Mouse (Mus musculus): ENCODE data around the gene Pamr1. TPM values are rescaled to one million over a fixed set of nuclear protein-coding genes. Genes with fewer than 3 reads are reported as not detected.

Pamr1 gene
- polyA plus RNA-seq, 1 experiment from 2014 or later: 2.9 TPM

DNA sequence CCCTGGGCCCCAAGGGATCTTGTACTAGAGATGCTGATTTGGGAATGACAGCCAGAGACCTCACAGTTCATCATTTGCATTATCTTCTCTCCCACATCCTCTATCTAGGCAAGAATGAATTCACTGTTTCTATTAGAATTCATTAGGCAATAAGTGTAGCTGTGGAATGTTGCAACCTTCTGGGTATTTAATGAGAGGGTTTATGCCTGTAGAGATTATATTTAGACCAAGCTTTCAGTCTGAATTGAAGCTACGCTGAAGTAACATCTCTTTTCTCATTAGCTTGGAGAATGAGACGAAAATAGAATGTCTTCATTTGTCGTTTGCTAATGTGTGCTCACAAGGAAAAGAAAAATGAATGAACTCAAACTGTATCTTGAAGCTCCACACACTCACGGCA lies 100.5 kb downstream of the Pamr1 start:
- no peaks in the 10 kb centered on the region for H3K9me3 ChIP-seq
- H3K4me3 ChIP-seq (replicated peaks): no peak overlapping the region
- 0 out of 2 replicates have a peak overlapping the region, but pooled peaks have one; percentile 20 for H3K27ac ChIP-seq
- H3K4me2 ChIP-seq (replicated peaks): no peak overlapping the region
- H3K4me1 ChIP-seq (replicated peaks): no peaks in the 10 kb centered on the region
- no peaks in the 10 kb centered on the region for H3K27me3 ChIP-seq
- H3K9ac ChIP-seq (replicated peaks): no peak overlapping the region
- 75% methylated on average over 4 of the region's 4 CpGs for WGBS
- ATAC-seq: no peak
- H3K36me3 ChIP-seq: no peaks in the 10 kb centered on the region

DNA sequence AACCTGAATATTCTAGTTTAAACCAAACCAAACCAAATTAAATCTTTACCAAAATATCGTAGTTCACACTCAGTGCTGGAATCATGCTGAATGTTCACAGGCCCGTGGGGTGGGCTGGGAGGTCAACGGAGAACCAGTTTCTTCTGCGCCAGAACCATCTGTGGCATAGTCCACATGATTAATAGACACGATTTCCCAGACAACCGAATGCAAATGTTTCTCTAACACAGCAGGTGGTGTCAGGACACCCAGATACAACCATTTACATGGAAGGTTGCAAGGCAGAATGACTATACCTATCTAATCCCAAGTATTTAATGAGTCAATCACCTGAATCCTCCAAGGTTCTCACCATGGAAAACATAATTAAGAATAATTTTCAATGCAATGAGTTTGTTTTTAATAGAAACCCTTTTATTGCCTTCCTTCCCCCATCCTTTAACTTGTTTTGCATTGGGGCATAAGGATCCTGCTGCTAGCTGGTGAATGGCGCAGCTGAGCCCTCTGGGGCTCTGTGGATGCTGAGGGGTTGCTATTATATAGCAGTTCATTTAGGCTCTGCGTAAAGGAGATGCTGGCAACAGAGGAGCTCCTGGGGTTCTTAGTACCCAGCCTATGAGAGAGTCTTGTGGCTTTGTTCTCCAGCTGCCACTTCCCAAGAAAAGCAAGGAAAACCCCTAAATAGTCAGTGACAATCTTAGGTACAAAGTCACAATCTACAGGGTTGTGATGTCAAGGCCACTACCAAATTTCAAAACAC lies 106.3 kb downstream of the Pamr1 start:
- WGBS: 24% methylated on average over 8 of the region's 8 CpGs
- Histone ChIP-seq H3K36me3 (no peaks in the 10 kb centered on the region), H3K4me1 (replicated peaks) (peaks cover 35% of the 10 kb centered on the region), H3K4me2 (replicated peaks) (no peak overlapping the region), H3K4me3 (replicated peaks) (no peak overlapping the region), H3K9ac (replicated peaks) (no peak overlapping the region), H3K27ac (peak overlapping the region; percentile 64), H3K9me3 (no peaks in the 10 kb centered on the region), H3K27me3 (no peaks in the 10 kb centered on the region)
- ATAC-seq: no peak

DNA sequence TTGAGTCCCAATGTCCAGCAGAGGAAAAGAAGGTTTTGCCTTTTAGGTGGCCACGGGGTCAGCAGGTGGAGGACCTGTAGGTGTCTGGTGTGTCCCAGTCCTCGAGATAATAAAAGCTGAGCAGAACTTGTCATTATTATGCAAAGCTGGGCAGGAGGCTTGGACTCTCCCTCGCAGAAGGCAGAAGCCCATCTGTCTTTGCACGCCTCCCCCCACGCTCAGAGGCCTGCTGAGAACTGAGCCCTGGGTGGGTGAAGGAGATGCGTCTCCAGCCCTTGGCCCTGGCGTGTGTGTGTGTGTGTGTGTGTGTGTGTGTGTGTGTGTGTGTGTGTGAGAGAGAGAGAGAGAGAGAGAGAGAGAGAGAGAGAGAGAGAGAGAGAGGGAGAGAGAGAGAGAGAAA lies 107.9 kb downstream of the Pamr1 start:
- peak overlapping the region; percentile 95 for H3K27ac ChIP-seq
- H3K9ac ChIP-seq (replicated peaks): peak overlapping the region; percentile 92
- H3K27me3 ChIP-seq: no peaks in the 10 kb centered on the region
- ATAC-seq: peak; percentile 61
- H3K36me3 ChIP-seq: no peaks in the 10 kb centered on the region
- H3K4me3 ChIP-seq (replicated peaks): peak overlapping the region; percentile 75
- peaks cover 50% of the 10 kb centered on the region for H3K4me1 ChIP-seq (replicated peaks)
- peak overlapping the region; percentile 84 for H3K4me2 ChIP-seq (replicated peaks)
- WGBS: under 1% methylated on average over 7 of the region's 7 CpGs
- no peaks in the 10 kb centered on the region for H3K9me3 ChIP-seq

DNA sequence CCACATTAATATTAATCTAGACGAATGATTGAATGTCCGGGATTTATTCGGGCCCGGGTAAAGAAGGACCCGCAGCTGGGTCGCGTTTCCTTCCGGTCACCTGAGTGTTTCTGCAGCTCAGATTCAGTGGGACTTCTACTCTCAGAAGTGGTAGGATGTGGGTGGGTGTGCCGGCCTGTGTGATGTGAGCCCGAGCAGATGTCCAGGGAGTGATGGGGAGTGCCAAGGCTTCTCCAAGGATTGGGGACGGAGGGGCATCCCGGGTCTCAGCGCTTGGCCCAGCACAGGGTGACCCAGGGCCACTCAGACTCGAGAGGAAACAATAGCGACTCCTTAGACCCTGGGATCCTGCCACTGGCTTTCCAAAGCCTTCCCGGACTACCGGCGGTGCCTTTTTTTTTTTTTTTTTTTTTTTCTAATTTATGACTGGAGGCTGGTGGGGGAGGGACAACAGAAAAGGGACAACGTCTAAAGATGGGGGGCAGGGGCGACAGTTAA lies 108.4 kb downstream of the Pamr1 start, which contains the start of gene Slc1a2:
Gene Slc1a2 (plus strand): TSS at position 497 of the 498 bp plus-strand sequence.
- peak within 1 kb of the TSS; percentile 84 for H3K4me2 ChIP-seq (replicated peaks)
- H3K27me3 ChIP-seq: no peaks in the 10 kb centered on the region
- peak; percentile 69 for ATAC-seq
- H3K9ac ChIP-seq (replicated peaks): peak within 1 kb of the TSS; percentile 92
- WGBS: 1% methylated on average over 20 of the region's 20 CpGs
- H3K36me3 ChIP-seq: no peaks in the 10 kb centered on the region
- H3K27ac ChIP-seq: peak within 1 kb of the TSS; percentile 95
- H3K9me3 ChIP-seq: no peaks in the 10 kb centered on the region
- peak within 1 kb of the TSS; percentile 75 for H3K4me3 ChIP-seq (replicated peaks)
- H3K4me1 ChIP-seq (replicated peaks): peaks cover 55% of the 10 kb centered on the region

DNA sequence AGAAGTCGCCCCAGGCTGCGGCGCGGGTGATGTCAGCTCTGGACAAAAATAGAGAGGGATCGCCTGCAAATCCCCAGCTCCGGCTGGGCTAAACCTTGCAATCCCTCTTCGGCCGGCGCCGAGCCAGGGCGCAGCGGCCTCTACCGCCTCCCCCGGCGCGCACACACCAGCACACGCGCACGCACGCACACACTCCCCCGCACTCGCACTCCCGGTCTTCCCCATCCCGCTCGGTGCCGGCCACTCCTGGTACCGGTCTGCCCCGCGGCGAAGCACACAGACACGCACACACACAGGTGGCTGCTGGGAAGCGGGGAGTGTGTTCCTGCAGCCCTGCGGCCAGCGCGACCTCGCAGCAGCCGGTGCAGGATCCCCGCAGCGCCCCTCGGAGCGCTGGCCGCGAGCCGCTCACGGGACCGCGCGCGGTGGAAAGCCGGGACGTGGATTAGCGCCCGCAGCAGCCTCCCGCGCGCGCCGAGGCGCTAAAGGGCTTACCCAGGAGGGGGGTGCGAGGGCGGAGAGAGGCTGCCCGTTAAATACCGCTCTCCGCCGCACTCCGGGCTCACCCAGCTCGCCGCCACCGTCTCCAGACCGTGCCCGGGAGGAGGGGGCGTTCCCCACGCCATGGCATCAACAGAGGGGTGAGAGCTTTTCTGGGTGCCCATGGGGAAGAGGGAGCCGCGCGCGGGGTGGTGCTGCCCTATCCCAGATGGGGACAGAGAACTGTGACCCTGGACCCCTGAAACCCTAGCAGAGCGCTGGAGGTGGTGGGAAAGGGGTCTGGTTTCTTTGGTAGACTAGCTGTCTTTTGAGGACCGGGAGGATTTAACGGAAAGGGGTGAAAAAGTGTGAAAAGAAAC lies 109.1 kb downstream of the Pamr1 start:
- H3K27me3 ChIP-seq: no peaks in the 10 kb centered on the region
- H3K4me1 ChIP-seq (replicated peaks): peaks cover 62% of the 10 kb centered on the region
- peak overlapping the region; percentile 92 for H3K9ac ChIP-seq (replicated peaks)
- peak; percentile 89 for ATAC-seq
- peak overlapping the region; percentile 84 for H3K4me2 ChIP-seq (replicated peaks)
- H3K4me3 ChIP-seq (replicated peaks): peak overlapping the region; percentile 75
- no peaks in the 10 kb centered on the region for H3K9me3 ChIP-seq
- peak overlapping the region; percentile 95 for H3K27ac ChIP-seq
- H3K36me3 ChIP-seq: no peaks in the 10 kb centered on the region
- under 1% methylated on average over 79 of the region's 80 CpGs for WGBS

DNA sequence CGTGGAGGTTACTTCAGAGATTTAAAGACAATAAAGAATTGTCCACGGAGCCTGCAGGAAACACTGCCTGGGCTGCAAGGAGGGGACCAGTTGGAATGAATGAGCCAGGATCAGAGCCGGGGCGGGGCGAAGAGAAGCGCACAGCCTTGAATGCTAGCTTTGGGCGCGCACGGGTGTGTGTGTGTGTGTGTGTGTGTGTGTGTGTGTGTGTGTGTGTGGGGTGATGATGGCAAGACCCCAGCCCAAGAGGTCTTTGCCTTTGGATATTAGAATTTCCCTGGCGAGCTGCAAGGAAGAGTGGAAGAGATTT lies 109.7 kb downstream of the Pamr1 start:
- Histone ChIP-seq H3K9me3 (no peaks in the 10 kb centered on the region), H3K27me3 (no peaks in the 10 kb centered on the region), H3K4me2 (replicated peaks) (peak overlapping the region; percentile 84), H3K9ac (replicated peaks) (peak overlapping the region; percentile 92), H3K4me1 (replicated peaks) (peaks cover 68% of the 10 kb centered on the region), H3K36me3 (no peaks in the 10 kb centered on the region), H3K4me3 (replicated peaks) (peak overlapping the region; percentile 75), H3K27ac (peak overlapping the region; percentile 95)
- ATAC-seq: peak; percentile 12; the same call in 1 of the 2 replicates
- WGBS: 1% methylated on average over 10 of the region's 10 CpGs

DNA sequence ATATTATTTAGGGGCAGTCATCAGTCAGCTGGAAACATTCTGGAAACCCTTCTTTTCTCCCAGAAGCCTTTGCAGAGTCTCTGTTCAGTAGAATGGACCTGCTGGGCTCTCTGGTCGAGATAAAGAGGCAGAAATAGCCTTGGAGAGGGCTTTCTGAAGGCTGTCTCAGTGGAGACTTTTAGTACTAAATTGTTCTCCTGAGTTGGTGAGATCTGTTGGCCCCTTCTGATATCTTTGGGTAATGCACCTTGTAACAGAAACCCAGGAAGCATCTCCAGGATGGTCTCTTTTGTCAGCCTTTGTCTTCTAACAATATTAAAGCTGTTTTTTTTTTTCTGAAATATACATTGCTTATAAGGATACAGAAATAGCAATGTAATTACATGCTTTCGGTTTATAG lies 111.2 kb downstream of the Pamr1 start:
- no peaks in the 10 kb centered on the region for H3K36me3 ChIP-seq
- peaks cover 67% of the 10 kb centered on the region for H3K4me1 ChIP-seq (replicated peaks)
- peak overlapping the region; percentile 53 for H3K9ac ChIP-seq (replicated peaks)
- H3K4me3 ChIP-seq (replicated peaks): peak overlapping the region; percentile 75
- no peak for ATAC-seq
- peak overlapping the region; percentile 84 for H3K4me2 ChIP-seq (replicated peaks)
- H3K27ac ChIP-seq: peak overlapping the region; percentile 87
- 43% methylated on average over 2 of the region's 2 CpGs for whole genome bisulfite sequencing
- no peaks in the 10 kb centered on the region for H3K9me3 ChIP-seq
- no peaks in the 10 kb centered on the region for H3K27me3 ChIP-seq

DNA sequence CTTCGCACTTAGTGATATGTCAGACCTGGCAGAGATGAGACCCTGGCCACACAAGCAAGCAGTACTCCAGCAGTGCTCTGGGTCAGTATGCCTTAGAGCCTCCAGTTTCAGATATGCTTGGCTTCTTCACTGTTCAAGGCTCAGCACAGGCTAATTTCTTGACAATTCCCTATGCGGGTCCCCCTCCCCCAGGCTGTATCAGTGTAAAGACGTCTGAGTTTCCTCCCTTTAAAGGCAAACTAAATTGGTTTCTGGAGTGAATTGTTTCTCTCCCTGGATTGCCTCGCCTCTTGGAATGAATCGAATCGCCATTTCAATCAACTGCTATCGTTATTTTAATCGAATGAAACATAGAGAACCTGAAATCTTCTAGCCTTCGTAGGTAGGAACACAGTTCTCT lies 113.1 kb downstream of the Pamr1 start:
- Histone ChIP-seq H3K36me3 (no peaks in the 10 kb centered on the region), H3K4me2 (replicated peaks) (peak overlapping the region; percentile 84), H3K27me3 (no peaks in the 10 kb centered on the region), H3K9me3 (no peaks in the 10 kb centered on the region), H3K27ac (peak overlapping the region; percentile 87), H3K4me1 (replicated peaks) (peaks cover 59% of the 10 kb centered on the region), H3K4me3 (replicated peaks) (peak overlapping the region; percentile 75), H3K9ac (replicated peaks) (peak overlapping the region; percentile 39)
- 28% methylated on average over 9 of the region's 9 CpGs for WGBS
- 0 out of 2 replicates have a peak, but pooled peaks have one; percentile 10 for ATAC-seq

DNA sequence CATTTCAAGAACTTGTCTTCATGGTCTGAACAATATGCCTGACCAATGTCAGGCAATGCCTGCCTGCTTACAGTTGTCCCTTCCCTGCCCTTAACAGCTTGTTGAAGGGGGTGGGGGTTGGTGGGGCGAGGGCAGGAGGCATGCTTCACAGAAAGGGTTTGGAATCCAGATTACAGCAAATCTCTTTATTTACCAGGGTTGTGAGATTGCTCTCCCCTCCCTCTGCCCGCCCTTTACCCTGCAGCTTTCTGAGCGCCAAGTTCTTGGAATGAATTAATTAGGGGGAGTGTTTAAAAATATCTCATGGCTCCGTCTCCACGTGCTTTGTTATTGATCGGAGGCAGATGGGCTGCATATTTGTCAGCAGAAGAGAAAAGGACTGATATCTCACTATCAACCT lies 113.5 kb downstream of the Pamr1 start:
- peak overlapping the region; percentile 75 for H3K4me3 ChIP-seq (replicated peaks)
- H3K27me3 ChIP-seq: no peaks in the 10 kb centered on the region
- peak overlapping the region; percentile 84 for H3K4me2 ChIP-seq (replicated peaks)
- H3K9me3 ChIP-seq: no peaks in the 10 kb centered on the region
- H3K9ac ChIP-seq (replicated peaks): peak overlapping the region; percentile 39
- peak; percentile 26; the same call in 1 of the 2 replicates for ATAC-seq
- 2% methylated on average over 6 of the region's 6 CpGs for WGBS
- H3K36me3 ChIP-seq: no peaks in the 10 kb centered on the region
- peaks cover 56% of the 10 kb centered on the region for H3K4me1 ChIP-seq (replicated peaks)
- H3K27ac ChIP-seq: peak overlapping the region; percentile 87

DNA sequence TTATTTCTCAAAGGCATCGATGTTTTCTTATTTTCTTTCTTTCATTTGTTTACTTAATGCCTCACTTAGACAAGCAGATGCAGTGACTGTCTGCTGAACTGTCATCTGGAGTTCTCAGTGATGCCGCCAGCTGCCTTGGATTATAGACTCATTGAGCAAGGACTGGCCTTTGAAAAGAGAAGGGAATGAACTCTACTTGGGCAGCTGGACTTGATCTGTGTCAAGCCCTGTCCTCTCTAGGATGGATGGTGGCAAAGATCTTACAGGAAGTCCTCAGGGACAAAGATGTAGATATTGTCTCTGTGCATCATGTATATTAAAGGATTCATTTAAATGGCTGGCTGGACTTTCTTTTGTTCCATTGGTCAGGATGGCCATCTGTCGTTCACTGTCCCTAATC lies 114.1 kb downstream of the Pamr1 start:
- Histone ChIP-seq H3K36me3 (no peaks in the 10 kb centered on the region), H3K4me3 (replicated peaks) (peak overlapping the region; percentile 75; the same call in 1 of the 2 replicates), H3K27ac (peak overlapping the region; percentile 87), H3K4me1 (replicated peaks) (peaks cover 56% of the 10 kb centered on the region), H3K9ac (replicated peaks) (no peak overlapping the region), H3K4me2 (replicated peaks) (peak overlapping the region; percentile 84), H3K27me3 (no peaks in the 10 kb centered on the region), H3K9me3 (no peaks in the 10 kb centered on the region)
- WGBS: 28% methylated on average over 3 of the region's 3 CpGs
- peak; percentile 10; the same call in 1 of the 2 replicates for ATAC-seq

DNA sequence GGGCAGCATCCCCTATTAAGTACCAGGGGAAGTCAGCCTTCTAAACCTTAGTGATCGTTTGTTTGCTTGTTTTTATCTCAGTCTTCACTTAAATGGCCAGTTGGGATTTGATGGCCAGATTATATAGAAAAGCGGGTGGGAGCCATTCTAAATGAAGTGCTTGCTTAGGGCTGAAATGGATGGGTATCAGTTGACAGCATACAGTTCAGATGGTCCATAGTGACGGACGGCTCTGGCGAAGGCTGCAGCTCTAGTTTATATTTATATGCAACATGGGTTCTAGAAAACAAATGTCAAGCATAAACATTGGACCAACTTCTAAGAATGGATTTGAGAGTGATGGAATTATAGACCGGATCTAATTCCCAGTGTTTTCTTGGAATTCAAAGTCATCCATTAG lies 118.2 kb downstream of the Pamr1 start:
- WGBS: 88% methylated on average over 6 of the region's 6 CpGs
- no peak for ATAC-seq

DNA sequence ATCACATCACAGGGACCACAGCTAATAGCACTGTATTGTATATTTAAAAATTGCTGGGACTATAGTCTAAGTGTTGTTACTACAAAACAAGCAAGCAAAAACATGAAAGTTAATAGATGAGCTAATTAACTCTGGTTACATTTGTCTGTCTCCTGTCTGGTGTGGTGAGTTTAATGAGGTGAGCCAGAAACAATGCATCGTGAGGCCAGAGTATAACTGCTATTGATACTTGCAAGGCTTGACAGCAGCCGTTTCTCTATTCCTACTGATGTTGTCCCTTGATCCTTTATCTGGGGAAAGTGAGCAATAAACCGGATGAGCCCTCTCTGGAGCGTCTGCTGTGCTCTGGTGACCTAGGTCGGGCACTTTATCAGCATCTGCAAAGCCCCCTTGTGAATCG lies 119.8 kb downstream of the Pamr1 start:
- no peaks in the 10 kb centered on the region for H3K27me3 ChIP-seq
- H3K36me3 ChIP-seq: no peaks in the 10 kb centered on the region
- no peaks in the 10 kb centered on the region for H3K9me3 ChIP-seq
- WGBS: 55% methylated on average over 6 of the region's 6 CpGs
- H3K4me1 ChIP-seq (replicated peaks): peaks cover 24% of the 10 kb centered on the region
- ATAC-seq: no peak
- H3K9ac ChIP-seq (replicated peaks): no peak overlapping the region
- no peak overlapping the region for H3K4me2 ChIP-seq (replicated peaks)
- no peak overlapping the region for H3K27ac ChIP-seq
- no peak overlapping the region for H3K4me3 ChIP-seq (replicated peaks)

More for the DNA sequence above, 118.2 kb downstream of the Pamr1 start:
- no peaks in the 10 kb centered on the region for H3K9me3 ChIP-seq
- H3K4me2 ChIP-seq (replicated peaks): no peak overlapping the region
- H3K4me1 ChIP-seq (replicated peaks): peaks cover 26% of the 10 kb centered on the region
- H3K36me3 ChIP-seq: no peaks in the 10 kb centered on the region
- H3K27me3 ChIP-seq: no peaks in the 10 kb centered on the region
- no peak overlapping the region for H3K9ac ChIP-seq (replicated peaks)
- no peak overlapping the region for H3K27ac ChIP-seq
- no peak overlapping the region for H3K4me3 ChIP-seq (replicated peaks)

Measured in midbrain, embryonic 13.5 days (tissue).